In the genomic region with DNA sequence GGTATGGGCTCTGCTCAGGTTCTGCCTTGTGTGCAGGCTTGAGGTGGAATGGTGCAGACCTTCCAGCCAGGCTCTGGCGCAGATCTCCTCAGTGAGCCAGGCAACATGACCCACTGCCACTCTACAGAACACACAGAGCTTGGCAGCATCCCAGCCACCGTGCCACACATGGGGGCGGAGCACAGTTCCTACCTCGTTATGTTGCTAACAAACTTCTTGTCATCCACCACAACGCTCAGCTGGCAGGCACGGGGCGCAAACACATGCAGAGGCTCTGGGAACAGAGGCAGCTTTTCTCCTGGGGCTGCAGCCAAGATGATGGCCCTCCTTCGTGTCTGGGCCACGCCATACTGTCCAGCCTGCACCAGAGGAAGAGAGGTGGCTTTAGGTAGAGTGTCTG, we compare ENCODE assay signal across 20 mouse cellular contexts. TPM values are rescaled to one million over a fixed set of nuclear protein-coding genes. Genes with fewer than 3 reads are reported as not detected.
DNase-seq lines count a peak whose midpoint lies in the region.
"Had no signal": no experiment of that assay in that cellular context is flagged by ENCODE, and none has a peak within 500 bp of the region (broad histone marks: within the 10 kb centered on the region; RNA-seq: fewer than 3 reads in every experiment).

No protein-coding gene starts in this region.

- no peak overlapping the region for H3K27ac ChIP-seq in heart, embryonic 10.5 days
- H3K27ac ChIP-seq: forebrain, embryonic 10.5 days; hindbrain, embryonic 13.5 days; kidney, embryonic 15.5 days; limb, embryonic 13.5 days; liver, embryonic 12.5 days had no signal

- WGBS in heart, embryonic 10.5 days: 92% methylated on average over 9 of the region's 9 CpGs

- no peaks in the 10 kb centered on the region for H3K4me1 ChIP-seq in heart, embryonic 10.5 days
- H3K4me1 ChIP-seq: forebrain, embryonic 10.5 days; hindbrain, embryonic 13.5 days; kidney, embryonic 15.5 days; limb, embryonic 13.5 days; liver, embryonic 12.5 days had no signal

- H3K4me3 ChIP-seq in heart, embryonic 10.5 days: no peak overlapping the region
- H3K4me3 ChIP-seq: forebrain, embryonic 10.5 days; hindbrain, embryonic 13.5 days; kidney, embryonic 15.5 days; limb, embryonic 13.5 days; liver, embryonic 12.5 days had no signal

- no peaks in the 10 kb centered on the region for H3K27me3 ChIP-seq in heart, embryonic 10.5 days (ENCODE audit: insufficient read depth, poor library complexity, severe bottlenecking)
- H3K27me3 ChIP-seq: hindbrain, embryonic 13.5 days; kidney, embryonic 15.5 days; limb, embryonic 13.5 days; liver, embryonic 12.5 days had no signal

- no peaks in the 10 kb centered on the region for H3K9me3 ChIP-seq in heart, embryonic 10.5 days
- H3K9me3 ChIP-seq: forebrain, embryonic 10.5 days; hindbrain, embryonic 13.5 days; kidney, embryonic 15.5 days; limb, embryonic 13.5 days; liver, embryonic 12.5 days had no signal

- peaks cover 100% of the 10 kb centered on the region for H3K36me3 ChIP-seq in heart, embryonic 10.5 days

- DNase-seq in heart, adult 18-20 months: peak; percentile 59 to 62
- DNase-seq in heart, embryonic 10.5 days (ENCODE audit: low spot score): no peak
- peak; percentile 55 to 59 for DNase-seq in left cerebral cortex, adult 18-20 months (ENCODE audit: low spot score in 2 of 2)
- no peak for DNase-seq in left cerebral cortex, adult 11 months (ENCODE audit: low spot score)
- DNase-seq in right cerebral cortex, adult 2 months (ENCODE audit: low spot score in 2 of 2): peak; percentile 38 to 40
- DNase-seq in right cerebral cortex, postnatal 4 days: no peak
- DNase-seq in telencephalon, adult 2 months (ENCODE audit: low read depth, low spot score): peak; percentile 26
- DNase-seq in urinary bladder, postnatal 4 days (ENCODE audit: low spot score in 2 of 2): no peak
- DNase-seq: adrenal gland, postnatal 10 days; cerebellum, adult 8-10 months; gastrocnemius, postnatal 10 days; kidney, adult 11 months; kidney, postnatal 36 days; lung, adult 2 months; thymus, postnatal 14 days had no signal

RNA-seq across cellular contexts. Expression of a gene that starts 11.5 kb away (rescaled TPM):
- 100 to 1,000 TPM; 114 to 116 TPM for total RNA-seq in heart, adult 18-20 months (2021)
- polyA plus RNA-seq in heart, embryonic 10.5 days (2016; fragmentation: Nextera tagmentation; extraction: Ambion mirVana): 327 and 389 TPM in 2 replicates
- 100 to 1,000 TPM; 133 to 134 TPM for total RNA-seq in left cerebral cortex, adult 18-20 months (2021)

RNA-seq across cellular contexts. Expression of a gene that starts 22.0 kb away (rescaled TPM):
- total RNA-seq in heart, adult 18-20 months (2021): 1 to 10 TPM; 5.5 to 7.4 TPM
- polyA plus RNA-seq in heart, embryonic 10.5 days (2016; fragmentation: Nextera tagmentation; extraction: Ambion mirVana): 66.0 and 95.8 TPM in 2 replicates
- 10 to 100 TPM; 20.7 to 23.3 TPM for total RNA-seq in left cerebral cortex, adult 18-20 months (2021)

RNA-seq across cellular contexts. Expression of a gene that starts 30.4 kb away (rescaled TPM):
- total RNA-seq in heart, adult 18-20 months (2021): 1 to 10 TPM; 4.3 to 4.4 TPM
- 3.5 and 7.2 TPM in 2 replicates for polyA plus RNA-seq in heart, embryonic 10.5 days (2016; fragmentation: Nextera tagmentation; extraction: Ambion mirVana)
- total RNA-seq in left cerebral cortex, adult 18-20 months (2021): 10 to 100 TPM in 1 of 2 experiments, 1 to 10 TPM in 1; 9.7 to 11.7 TPM

RNA-seq across cellular contexts. Expression of a gene that starts 41.5 kb away (rescaled TPM):
- 1 to 10 TPM; 3.9 to 4.0 TPM for total RNA-seq in heart, adult 18-20 months (2021)
- polyA plus RNA-seq in heart, embryonic 10.5 days (2016; fragmentation: Nextera tagmentation; extraction: Ambion mirVana): 2.5 and 3.0 TPM in 2 replicates
- total RNA-seq in left cerebral cortex, adult 18-20 months (2021): 10 to 100 TPM; 68.5 to 85.5 TPM

RNA-seq across cellular contexts. Expression of a gene that starts 49.7 kb away (rescaled TPM):
- 10 to 100 TPM; 10.3 to 12.6 TPM for total RNA-seq in heart, adult 18-20 months (2021)
- 105 and 110 TPM in 2 replicates for polyA plus RNA-seq in heart, embryonic 10.5 days (2016; fragmentation: Nextera tagmentation; extraction: Ambion mirVana)
- total RNA-seq in left cerebral cortex, adult 18-20 months (2021): 10 to 100 TPM; 40.2 to 41.0 TPM

Comparison
In these comparisons a context has a peak if more than half of its experiments do, and no peak if none do; other contexts are left out.
1. DNase-seq: peak in heart, adult 18-20 months (2 of 2), left cerebral cortex, adult 18-20 months (2 of 2), right cerebral cortex, adult 2 months (2 of 2) and telencephalon, adult 2 months (single experiment); none in heart, embryonic 10.5 days (single experiment), left cerebral cortex, adult 11 months (single experiment), right cerebral cortex, postnatal 4 days (single experiment) and urinary bladder, postnatal 4 days (0 of 2).